Mouse (Mus musculus): ENCODE measurements around the gene Fam234b.

- TF ChIP-seq CTCF (IDR thresholded peaks at IDR 0.05; ENCODE audit: extremely low read depth, insufficient read length, insufficient replicate concordance, low read depth, low read length), result no peak
- no peak for TF ChIP-seq POLR2A (IDR thresholded peaks at IDR 0.05; ENCODE audit: low read depth, low read length)
Observed at GRCm38 (mm10) chr6:135153719-135154118, 44.1 kb upstream of the Fam234b start.

All from small intestine, adult 2 months (tissue).